Mouse (Mus musculus): ENCODE measurements at regions not wholly inside any gene's neighbourhood (a gene's known extent, or its start where the extent isn't known, plus 50 kb on each side); places are given as distances from the start of the nearest gene placed in this dataset.
A peak's percentile ranks its signal among the peaks of the same experiment; 100 is the strongest.

DNA sequence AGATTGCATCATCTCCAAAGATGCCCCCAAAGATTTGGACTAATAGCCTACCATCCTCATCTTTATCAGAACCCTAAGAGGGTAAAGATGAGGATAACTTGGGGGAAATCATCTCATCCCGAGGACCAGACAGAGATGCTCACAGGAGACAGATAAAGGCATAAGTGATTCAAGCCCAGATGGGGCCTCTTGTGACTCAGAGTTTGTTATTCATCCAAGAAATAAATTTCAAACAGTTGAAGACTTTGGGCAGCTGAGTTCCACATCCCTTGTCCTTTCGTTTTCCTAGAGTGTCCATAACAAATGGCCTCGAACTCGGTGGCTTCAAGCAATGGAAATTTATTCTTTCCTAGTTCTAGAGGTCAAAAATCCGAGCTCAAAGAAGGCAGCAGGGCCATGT, 485.1 kb upstream of the Gm10131 start:
- H3K4me1 ChIP-seq, result no peaks in the 10 kb centered on the region
- no peak overlapping the region for H3K4me3 ChIP-seq (replicated peaks)
- no peak overlapping the region for H3K27ac ChIP-seq
- WGBS, result 65% methylated on average over 5 of the region's 5 CpGs
- H3K9me3 ChIP-seq, result no peaks in the 10 kb centered on the region
- ATAC-seq (ENCODE audit: insufficient read depth, low FRiP score, low read depth), result no peak
- no peak overlapping the region for H3K9ac ChIP-seq
- H3K27me3 ChIP-seq (replicated peaks), result no peaks in the 10 kb centered on the region
- no peak overlapping the region for H3K4me2 ChIP-seq
- H3K36me3 ChIP-seq, result no peaks in the 10 kb centered on the region

DNA sequence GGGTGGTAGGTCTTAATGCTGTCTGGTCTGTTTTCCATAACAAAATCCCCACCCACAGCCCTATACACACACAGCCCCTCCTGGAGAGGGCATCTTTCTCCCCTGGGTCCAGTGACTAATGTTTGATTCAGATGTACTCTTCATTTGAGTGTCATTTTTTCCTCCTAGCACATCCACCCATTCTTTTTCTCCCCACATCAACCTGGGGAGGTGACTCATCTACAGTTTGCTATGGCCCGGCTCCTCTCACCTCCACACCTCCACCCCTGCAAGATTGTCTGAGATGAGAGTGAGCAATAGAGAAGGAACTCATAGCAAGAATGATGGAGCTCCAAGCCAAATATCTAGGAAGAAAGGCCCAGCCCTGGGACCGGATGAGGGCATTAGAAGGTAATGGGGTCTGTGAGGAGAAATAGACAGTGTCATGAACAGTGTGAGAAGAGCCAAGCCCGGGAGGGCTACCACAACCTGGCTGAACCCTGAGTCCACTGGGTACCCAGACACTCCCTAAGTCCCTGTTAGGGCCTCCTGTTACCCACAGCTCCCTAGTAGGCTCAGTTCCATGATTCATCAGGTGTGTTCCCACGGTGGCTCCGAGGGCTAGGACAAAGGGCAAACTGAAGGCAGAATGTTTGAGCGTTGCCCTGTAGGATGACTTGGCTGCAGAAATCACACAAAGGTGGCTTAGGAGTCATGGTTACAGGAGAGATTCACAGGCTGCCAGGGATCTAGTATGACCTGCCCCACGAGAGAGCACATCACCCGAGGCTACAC, 479.6 kb upstream of the Gm10131 start:
- H3K27me3 ChIP-seq (replicated peaks), result no peaks in the 10 kb centered on the region
- H3K4me3 ChIP-seq (replicated peaks), result no peak overlapping the region
- H3K27ac ChIP-seq, result no peak overlapping the region
- no peak overlapping the region for H3K4me2 ChIP-seq
- no peaks in the 10 kb centered on the region for H3K36me3 ChIP-seq
- H3K4me1 ChIP-seq, result no peaks in the 10 kb centered on the region
- H3K9me3 ChIP-seq, result no peaks in the 10 kb centered on the region
- ATAC-seq (ENCODE audit: insufficient read depth, low FRiP score, low read depth), result no peak
- WGBS, result 84% methylated on average over 8 of the region's 8 CpGs
- H3K9ac ChIP-seq, result no peak overlapping the region

DNA sequence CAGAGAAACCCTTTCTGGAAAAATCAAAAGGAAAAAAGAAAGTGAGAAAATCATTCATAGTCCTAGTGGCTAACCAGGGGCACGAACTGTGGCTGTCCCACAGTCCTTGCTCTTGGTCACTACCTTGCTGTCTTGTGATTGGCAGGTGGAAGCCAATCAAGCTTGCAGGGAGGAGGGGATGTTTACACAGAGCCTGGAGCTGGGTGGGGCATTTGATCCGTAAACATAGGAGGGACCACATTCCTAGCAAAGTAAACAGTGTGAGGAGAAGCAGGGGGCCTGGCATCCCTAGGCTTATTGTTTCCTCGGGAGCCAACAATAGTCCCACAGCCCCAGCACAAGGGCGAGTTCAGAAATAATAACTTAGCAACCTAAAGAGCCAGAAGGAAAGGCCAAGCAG, 466.5 kb upstream of the Gm10131 start:
- no peak overlapping the region for H3K4me2 ChIP-seq
- peak overlapping the region; percentile 44; the same call in 1 of the 2 replicates for H3K27ac ChIP-seq

DNA sequence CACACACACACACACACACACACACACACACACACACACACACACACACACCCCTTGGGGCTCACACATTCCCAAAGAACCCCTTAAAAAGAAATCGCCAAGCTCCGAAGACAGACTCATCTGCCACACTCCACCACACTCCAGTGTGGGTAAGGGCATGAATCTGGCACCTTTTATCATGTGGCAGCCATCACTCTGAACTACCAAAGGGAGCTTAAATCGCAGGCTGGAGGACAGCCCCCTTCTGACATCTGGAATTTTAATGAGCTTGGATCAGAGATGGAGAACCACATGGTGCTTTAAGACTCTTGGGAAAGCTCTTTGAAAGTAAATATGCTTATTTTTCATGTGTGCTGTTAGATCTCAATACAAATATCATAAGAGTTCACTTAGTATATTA, 462.5 kb upstream of the Gm10131 start:
- no peaks in the 10 kb centered on the region for H3K9me3 ChIP-seq
- H3K9ac ChIP-seq, result no peak overlapping the region
- no peak overlapping the region for H3K4me3 ChIP-seq (replicated peaks)
- no peak for ATAC-seq (ENCODE audit: insufficient read depth, low FRiP score, low read depth)
- peaks cover 13% of the 10 kb centered on the region for H3K4me1 ChIP-seq
- WGBS, result 69% methylated on average over 3 of the region's 3 CpGs
- H3K36me3 ChIP-seq, result no peaks in the 10 kb centered on the region
- H3K27ac ChIP-seq, result peak overlapping the region; percentile 76; the same call in 1 of the 2 replicates
- H3K4me2 ChIP-seq, result no peak overlapping the region
- H3K27me3 ChIP-seq (replicated peaks), result no peaks in the 10 kb centered on the region

More for the DNA sequence above, 466.5 kb upstream of the Gm10131 start:
- no peak overlapping the region for H3K4me3 ChIP-seq (replicated peaks)
- no peaks in the 10 kb centered on the region for H3K9me3 ChIP-seq
- H3K36me3 ChIP-seq, result no peaks in the 10 kb centered on the region
- H3K4me1 ChIP-seq, result peaks cover 13% of the 10 kb centered on the region
- no peaks in the 10 kb centered on the region for H3K27me3 ChIP-seq (replicated peaks)
- no peak overlapping the region for H3K9ac ChIP-seq
- peak; percentile 90 for ATAC-seq (ENCODE audit: insufficient read depth, low FRiP score, low read depth)
- 31% methylated on average over 4 of the region's 4 CpGs for WGBS

DNA sequence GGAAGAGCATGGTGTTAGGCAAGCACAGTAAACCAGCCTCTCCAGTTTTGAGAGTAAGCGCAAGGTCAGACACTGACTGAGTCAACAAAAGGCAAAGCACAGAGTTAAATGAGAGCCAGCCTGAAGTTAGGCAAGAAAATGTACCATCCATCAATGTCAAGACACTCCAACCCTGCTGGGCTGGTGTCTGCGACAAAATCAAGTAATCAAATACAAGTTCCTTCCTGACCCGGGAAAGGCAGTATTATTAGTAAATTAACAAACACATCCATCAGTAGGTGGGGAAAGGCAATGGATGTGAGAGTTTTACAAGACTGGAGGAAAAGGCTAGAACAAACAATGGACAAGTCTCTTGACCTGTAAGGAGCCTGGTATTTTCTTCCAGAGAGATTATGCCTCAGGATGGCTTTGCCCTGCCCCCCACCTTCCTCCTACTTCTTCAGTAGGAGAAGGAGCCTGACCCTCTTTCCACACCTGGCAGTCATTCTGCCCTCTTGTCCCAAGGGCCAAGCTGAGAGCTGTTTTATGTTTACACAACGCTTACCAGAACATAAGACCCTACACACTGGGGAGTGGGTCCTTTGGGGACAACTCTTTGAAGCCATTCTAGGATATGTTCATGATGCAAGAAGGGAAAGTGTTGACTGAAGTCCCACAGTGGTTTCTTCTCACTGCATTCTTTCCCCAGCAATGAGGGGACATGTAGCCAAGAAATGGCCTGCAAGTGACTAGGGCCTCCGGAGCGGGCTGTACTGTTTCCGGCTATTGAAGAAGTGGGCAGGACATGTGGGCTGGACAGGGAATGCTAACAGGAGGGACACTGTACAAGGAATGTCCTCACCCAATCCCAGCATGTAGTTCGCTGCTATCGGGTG, 461.7 kb upstream of the Gm10131 start:
- Histone ChIP-seq H3K9me3 (no peaks in the 10 kb centered on the region), H3K4me2 (no peak overlapping the region), H3K27ac (peak overlapping the region; percentile 76), H3K4me1 (peaks cover 13% of the 10 kb centered on the region), H3K4me3 (replicated peaks) (no peak overlapping the region), H3K9ac (no peak overlapping the region), H3K36me3 (no peaks in the 10 kb centered on the region), H3K27me3 (replicated peaks) (no peaks in the 10 kb centered on the region)
- WGBS, result 41% methylated on average over 9 of the region's 9 CpGs
- ATAC-seq (ENCODE audit: insufficient read depth, low FRiP score, low read depth), result peak; percentile 76; the same call in 1 of the 2 replicates

DNA sequence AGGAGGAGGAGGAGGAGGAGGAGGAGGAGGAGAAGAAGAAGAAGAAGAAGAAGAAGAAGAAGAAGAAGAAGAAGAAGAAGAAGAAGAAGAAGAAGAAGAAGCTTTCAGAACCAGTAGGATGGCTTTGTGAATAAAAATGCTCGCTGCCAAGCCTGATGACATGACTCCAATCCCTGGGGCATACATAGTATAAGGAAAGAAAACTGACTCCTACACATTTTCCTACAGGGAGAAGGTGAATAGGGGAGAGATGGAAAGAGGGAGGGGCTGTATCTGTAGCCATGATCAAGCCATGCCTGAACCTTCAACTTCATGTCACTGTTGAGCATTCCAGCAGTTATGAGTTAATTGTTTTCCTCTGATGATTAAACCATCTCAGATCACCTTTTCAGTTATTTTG, 460.2 kb upstream of the Gm10131 start:
- no peaks in the 10 kb centered on the region for H3K36me3 ChIP-seq
- no peaks in the 10 kb centered on the region for H3K9me3 ChIP-seq
- no peaks in the 10 kb centered on the region for H3K27me3 ChIP-seq (replicated peaks)
- no peak overlapping the region for H3K4me3 ChIP-seq (replicated peaks)
- ATAC-seq (ENCODE audit: insufficient read depth, low FRiP score, low read depth), result no peak
- H3K9ac ChIP-seq, result no peak overlapping the region
- no peak overlapping the region for H3K27ac ChIP-seq
- 83% methylated on average over 1 of the region's 1 CpGs for WGBS
- no peak overlapping the region for H3K4me2 ChIP-seq
- H3K4me1 ChIP-seq, result peaks cover 13% of the 10 kb centered on the region

DNA sequence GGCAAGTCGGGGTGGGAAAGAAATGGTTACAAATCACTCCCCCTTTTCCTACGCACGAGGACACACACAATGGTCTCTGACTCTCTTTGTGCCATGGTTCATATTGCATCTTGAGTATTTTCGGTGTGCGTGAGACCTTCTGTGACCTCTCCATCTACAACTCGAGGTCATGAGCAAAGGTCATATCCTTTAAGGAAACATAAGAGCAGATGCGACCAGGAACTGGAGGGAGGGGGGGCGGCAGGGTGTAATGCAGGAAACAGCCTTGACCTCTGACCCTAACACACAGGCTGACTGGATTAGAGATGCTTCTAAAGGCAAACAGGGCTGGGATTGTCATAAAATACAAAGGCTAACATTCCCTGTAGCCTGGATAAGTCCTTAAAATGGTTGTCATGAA, 450.7 kb upstream of the Gm10131 start:
- H3K4me2 ChIP-seq, result no peak overlapping the region
- no peak for ATAC-seq (ENCODE audit: insufficient read depth, low FRiP score, low read depth)
- 37% methylated on average over 8 of the region's 8 CpGs for WGBS

DNA sequence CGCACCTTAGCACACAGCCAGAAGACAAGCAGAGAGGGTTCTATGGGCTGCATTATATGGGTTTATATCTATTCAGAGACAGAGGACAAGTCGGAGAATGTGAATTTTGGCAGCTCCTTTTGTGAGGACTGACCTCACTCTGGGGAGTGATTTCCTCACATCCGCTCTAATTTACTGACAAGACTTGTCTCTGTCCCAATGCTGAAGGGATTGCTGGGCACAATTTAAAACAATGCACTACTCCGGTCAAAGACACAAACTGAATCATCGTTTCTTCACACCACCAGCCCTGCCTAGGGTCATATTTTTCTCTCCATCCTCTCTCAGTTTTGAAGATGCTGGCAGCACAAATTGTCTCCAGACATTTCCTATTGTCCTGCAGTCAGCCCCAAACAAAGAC, 438.2 kb upstream of the Gm10131 start:
- 77% methylated on average over 5 of the region's 5 CpGs for WGBS
- no peaks in the 10 kb centered on the region for H3K9me3 ChIP-seq
- no peak overlapping the region for H3K4me3 ChIP-seq (replicated peaks)
- no peak overlapping the region for H3K4me2 ChIP-seq
- no peak overlapping the region for H3K9ac ChIP-seq
- no peak for ATAC-seq (ENCODE audit: insufficient read depth, low FRiP score, low read depth)
- H3K36me3 ChIP-seq, result no peaks in the 10 kb centered on the region
- H3K27me3 ChIP-seq (replicated peaks), result no peaks in the 10 kb centered on the region
- H3K4me1 ChIP-seq, result no peaks in the 10 kb centered on the region
- H3K27ac ChIP-seq, result no peak overlapping the region

More for the DNA sequence above, 450.7 kb upstream of the Gm10131 start:
- no peak overlapping the region for H3K27ac ChIP-seq
- H3K36me3 ChIP-seq, result no peaks in the 10 kb centered on the region
- H3K4me1 ChIP-seq, result 0 out of 2 replicates have a peak, but pooled peaks cover 3% of the 10 kb centered on the region
- H3K27me3 ChIP-seq (replicated peaks), result no peaks in the 10 kb centered on the region
- H3K9me3 ChIP-seq, result no peaks in the 10 kb centered on the region; the same call in 1 of the 2 replicates
- H3K9ac ChIP-seq, result no peak overlapping the region
- H3K4me3 ChIP-seq (replicated peaks), result no peak overlapping the region

DNA sequence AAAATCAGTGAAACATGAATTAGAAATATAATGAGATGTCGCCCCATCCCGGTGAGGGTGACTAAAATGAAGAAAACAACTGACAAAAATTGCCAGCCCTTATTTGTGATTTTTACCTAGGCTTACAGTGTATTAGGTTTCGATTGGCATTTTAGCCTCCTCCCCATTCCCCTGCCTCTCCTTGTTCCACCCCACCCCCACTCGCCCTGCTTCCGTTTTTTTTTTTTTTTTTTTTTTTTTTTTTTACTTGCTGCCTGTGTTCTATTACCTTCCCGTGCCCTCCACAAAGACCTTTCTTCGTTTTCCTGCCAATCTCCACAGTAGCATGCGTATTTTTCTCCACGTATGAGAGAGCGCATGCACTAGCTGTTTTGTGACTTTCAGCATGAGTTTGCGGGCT, 435.3 kb upstream of the Gm10131 start:
- peak overlapping the region; percentile 9; the same call in 1 of the 2 replicates for H3K4me3 ChIP-seq (replicated peaks)
- 21% methylated on average over 11 of the region's 11 CpGs for WGBS
- no peaks in the 10 kb centered on the region for H3K9me3 ChIP-seq
- H3K27ac ChIP-seq, result no peak overlapping the region
- H3K36me3 ChIP-seq, result no peaks in the 10 kb centered on the region
- no peaks in the 10 kb centered on the region for H3K4me1 ChIP-seq
- H3K9ac ChIP-seq, result no peak overlapping the region
- no peaks in the 10 kb centered on the region for H3K27me3 ChIP-seq (replicated peaks)
- peak overlapping the region; percentile 32 for H3K4me2 ChIP-seq
- no peak for ATAC-seq (ENCODE audit: insufficient read depth, low FRiP score, low read depth)

DNA sequence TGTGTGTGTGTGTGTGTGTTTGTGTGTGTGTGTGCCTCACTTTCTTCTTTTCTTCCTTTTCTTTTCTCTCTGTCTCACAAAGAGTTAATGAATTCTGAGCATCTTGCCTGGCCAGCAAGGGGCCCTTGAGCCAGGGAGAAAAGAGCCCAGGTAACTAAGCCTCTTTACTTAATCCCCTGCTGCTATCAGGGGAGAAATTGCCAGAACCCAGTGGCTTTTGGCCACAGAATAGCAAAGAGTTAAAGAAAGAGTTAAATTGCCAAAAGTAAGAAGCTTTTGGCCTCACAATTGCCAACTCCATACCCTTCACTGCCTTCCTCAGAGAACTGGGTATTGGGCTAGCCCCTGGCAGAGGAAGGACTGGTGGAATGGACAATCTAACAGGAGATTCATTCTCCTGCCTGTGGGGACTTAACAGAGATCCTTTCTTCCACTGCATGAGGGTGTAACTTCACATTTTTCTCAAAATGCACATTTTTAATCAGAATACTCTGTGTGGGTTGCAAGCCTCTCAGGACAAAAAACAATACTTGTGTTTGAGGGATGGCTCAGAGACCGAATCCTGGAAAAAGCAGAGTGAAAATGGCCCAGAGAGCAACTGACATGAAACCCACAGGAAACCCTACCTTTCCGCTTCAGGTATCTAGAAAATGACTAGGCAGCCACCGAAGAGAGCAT, 431.0 kb upstream of the Gm10131 start:
- no peak for ATAC-seq (ENCODE audit: insufficient read depth, low FRiP score, low read depth)

DNA sequence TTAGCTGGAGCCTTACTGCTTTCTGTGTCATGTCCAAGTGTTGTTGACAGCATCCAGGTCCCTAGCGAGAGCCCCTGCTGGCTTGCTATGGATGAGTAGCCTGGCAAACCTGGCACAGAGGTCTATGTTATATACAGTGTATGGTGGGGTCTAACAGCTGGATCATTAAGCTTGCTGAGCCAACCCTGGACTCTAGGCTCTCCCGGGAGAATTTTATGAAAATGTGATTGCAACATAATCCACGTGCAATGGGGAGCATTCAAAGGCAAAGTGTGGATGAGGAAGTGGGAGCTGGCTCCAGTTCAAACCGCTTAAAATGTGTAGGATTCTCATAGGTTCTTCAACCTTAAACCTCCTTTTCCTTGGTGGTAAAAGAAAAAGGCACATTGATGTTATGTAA, 427.7 kb upstream of the Gm10131 start:
- Histone ChIP-seq H3K4me2 (no peak overlapping the region), H3K27ac (no peak overlapping the region), H3K4me3 (replicated peaks) (no peak overlapping the region), H3K36me3 (no peaks in the 10 kb centered on the region), H3K27me3 (replicated peaks) (no peaks in the 10 kb centered on the region), H3K9ac (no peak overlapping the region), H3K9me3 (no peaks in the 10 kb centered on the region), H3K4me1 (no peaks in the 10 kb centered on the region)
- 49% methylated on average over 4 of the region's 4 CpGs for WGBS
- no peak for ATAC-seq (ENCODE audit: insufficient read depth, low FRiP score, low read depth)

More for the DNA sequence above, 431.0 kb upstream of the Gm10131 start:
- Histone ChIP-seq H3K4me2 (no peak overlapping the region), H3K9ac (no peak overlapping the region), H3K36me3 (no peaks in the 10 kb centered on the region), H3K4me3 (replicated peaks) (no peak overlapping the region), H3K4me1 (no peaks in the 10 kb centered on the region), H3K27me3 (replicated peaks) (no peaks in the 10 kb centered on the region), H3K9me3 (no peaks in the 10 kb centered on the region), H3K27ac (no peak overlapping the region)
- WGBS, result 81% methylated on average over 3 of the region's 3 CpGs

DNA sequence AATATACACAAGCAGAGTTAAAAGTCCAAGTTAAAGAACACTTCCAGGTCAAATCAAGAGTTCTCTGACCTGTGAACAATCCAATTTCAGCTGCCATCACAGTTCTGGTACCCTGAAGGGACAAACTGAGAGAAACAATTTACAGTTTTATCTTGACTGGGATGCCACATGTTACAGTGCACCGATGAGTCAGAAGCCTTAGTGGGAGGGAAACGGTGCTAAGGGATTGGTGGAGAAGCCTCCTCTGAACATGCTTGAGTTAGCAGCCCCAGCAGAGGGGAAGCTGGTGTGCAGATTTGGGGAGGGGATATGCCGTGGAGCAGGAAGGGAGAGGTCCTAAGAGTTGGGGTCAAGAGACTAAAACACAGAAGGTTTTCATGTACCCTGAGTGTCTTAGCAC, 423.9 kb upstream of the Gm10131 start:
- no peaks in the 10 kb centered on the region for H3K4me1 ChIP-seq
- ATAC-seq (ENCODE audit: insufficient read depth, low FRiP score, low read depth), result no peak
- H3K9ac ChIP-seq, result no peak overlapping the region
- no peaks in the 10 kb centered on the region for H3K9me3 ChIP-seq
- 67% methylated on average over 3 of the region's 3 CpGs for WGBS
- no peak overlapping the region for H3K4me3 ChIP-seq (replicated peaks)
- no peaks in the 10 kb centered on the region for H3K27me3 ChIP-seq (replicated peaks)
- H3K27ac ChIP-seq, result no peak overlapping the region
- no peaks in the 10 kb centered on the region for H3K36me3 ChIP-seq
- no peak overlapping the region for H3K4me2 ChIP-seq

Measured in stomach, embryonic 15.5 days (tissue).